Mouse (Mus musculus) thymus, adult 2 months (tissue): Measurements from ENCODE around the gene Acad12.

ENCODE experiments used
- CTCF ChIP-seq: fragments of 200-500 bp; IDR thresholded peaks from 2 replicates; pipeline ENCODE4 v1.5.1; 2012; ENCODE audit warnings: mild to moderate bottlenecking, control low read depth, low read length, moderate library complexity, borderline replicate concordance; ENCODE audit not compliant: control insufficient read depth, poor library complexity, insufficient read depth; ENCODE audit errors: extremely low read depth
- POLR2A ChIP-seq: fragments of 200-500 bp; IDR thresholded peaks from 2 replicates; pipeline ENCODE4 v1.6.1; 2012; ENCODE audit warnings: mild to moderate bottlenecking, low read length, control low read depth, moderate library complexity; ENCODE audit not compliant: control insufficient read depth, poor library complexity, insufficient read depth; ENCODE audit errors: extremely low read depth

- TF ChIP-seq CTCF: no peak
- TF ChIP-seq POLR2A: no peak
Measured at GRCm38 (mm10) chr5:121569881-121570420, 48.8 kb downstream of the Acad12 start.
